Mouse (Mus musculus) lung, embryonic 14.5 days (tissue): ENCODE results near the gene Sacs. TPM values are rescaled to one million over a fixed set of nuclear protein-coding genes. Genes with fewer than 3 reads are reported as not detected.

Experiments
- ATAC-seq: fragments of 200-750 bp; cut with Nextera tagmentation; 2 replicates; pipeline ENCODE4 v1.8.0; 2017; ENCODE audit warnings: mild to moderate bottlenecking, moderate TSS enrichment, moderate library complexity; ENCODE audit not compliant: insufficient read depth
- DNase-seq: peaks from one replicate; pipeline ENCODE4 v3.0.0-alpha.2; 2015
- H3K27ac ChIP-seq: fragments of 300-500 bp; sonication (generic); 2 replicates; pipeline ENCODE4 v1.5.1; 2014; ENCODE audit warnings: low read depth, mild to moderate bottlenecking, moderate library complexity
- H3K27me3 ChIP-seq: fragments of 300-500 bp; sonication (generic); 2 replicates; pipeline ENCODE4 v1.6.1; 2014; ENCODE audit warnings: low read length, control low read depth; ENCODE audit not compliant: insufficient read depth
- H3K36me3 ChIP-seq: fragments of 300-500 bp; sonication (generic); 2 replicates; pipeline ENCODE4 v1.6.1; 2014; ENCODE audit warnings: control low read depth; ENCODE audit not compliant: insufficient read depth
- H3K4me1 ChIP-seq: fragments of 300-500 bp; sonication (generic); 2 replicates; pipeline ENCODE4 v1.6.1; 2014; ENCODE audit warnings: antibody characterized with exemption, control low read depth; ENCODE audit not compliant: insufficient read depth
- H3K4me2 ChIP-seq: fragments of 300-500 bp; sonication (generic); 2 replicates; pipeline ENCODE4 v1.6.1; 2014; ENCODE audit warnings: mild to moderate bottlenecking
- H3K4me3 ChIP-seq: fragments of 300-500 bp; sonication (generic); 2 replicates; pipeline ENCODE4 v1.5.1; 2014; ENCODE audit warnings: low read depth, low read length
- H3K9ac ChIP-seq: fragments of 300-500 bp; sonication (generic); 2 replicates; pipeline ENCODE4 v1.6.1; 2014
- H3K9me3 ChIP-seq: fragments of 300-500 bp; sonication (generic); 2 replicates; pipeline ENCODE4 v1.6.1; 2016; ENCODE audit warnings: low read depth, low read length, control low read depth
- CTCF ChIP-seq: IDR thresholded peaks from 2 replicates; pipeline ENCODE4 v1.5.1; 2016; ENCODE audit warnings: antibody characterized with exemption, low read depth
- WGBS: fragments of 180-500 bp; shearing (Covaris S2); extraction: QIAGEN DNeasy Blood & Tissue Kit; methylation state at CpG from one replicate; pipeline ENCODE4 v1.1.7; 2014; 5-methylcytosine and 5-hydroxymethylcytosine counted together
- polyA plus RNA-seq: library from polyadenylated mRNA; unstranded; fragments of >200 nt; fragmentation: Nextera tagmentation; extraction: Ambion mirVana; gene quantifications from 2 replicates; pipeline ENCODE4 v1.2.1, GENCODE M21; 2014

Gene Sacs
- polyA plus RNA-seq, 1 experiment from 2014 or later, result 3.6 TPM

GRCm38 (mm10) chr14:61222506-61222905 is 84.2 kb downstream of the Sacs start:
- H3K9ac ChIP-seq, result no peak overlapping the region
- no peak overlapping the region for H3K27ac ChIP-seq
- no peak overlapping the region for H3K4me3 ChIP-seq
- no peak for DNase-seq
- no peak for ATAC-seq
- no peaks in the 10 kb centered on the region for H3K4me1 ChIP-seq
- H3K9me3 ChIP-seq, result no peaks in the 10 kb centered on the region
- H3K27me3 ChIP-seq, result no peaks in the 10 kb centered on the region
- no peak overlapping the region for H3K4me2 ChIP-seq
- 42% methylated on average over 6 of the region's 6 CpGs for WGBS
- TF ChIP-seq CTCF, result no peak
- H3K36me3 ChIP-seq, result no peaks in the 10 kb centered on the region

GRCm38 (mm10) chr14:61223740-61224139 is 85.5 kb downstream of the Sacs start:
- Histone ChIP-seq H3K9me3 (no peaks in the 10 kb centered on the region), H3K4me3 (no peak overlapping the region), H3K9ac (no peak overlapping the region), H3K27ac (no peak overlapping the region), H3K4me2 (no peak overlapping the region), H3K27me3 (no peaks in the 10 kb centered on the region), H3K36me3 (no peaks in the 10 kb centered on the region), H3K4me1 (no peaks in the 10 kb centered on the region)
- DNase-seq (no peak), ATAC-seq (no peak)
- no peak for TF ChIP-seq CTCF
- 52% methylated on average over 4 of the region's 4 CpGs for WGBS

- H3K27ac ChIP-seq, result no peak overlapping the region
- no peak overlapping the region for H3K9ac ChIP-seq
- WGBS, result 70% methylated on average over 5 of the region's 5 CpGs
- no peak overlapping the region for H3K4me2 ChIP-seq
- TF ChIP-seq CTCF, result no peak
- no peaks in the 10 kb centered on the region for H3K27me3 ChIP-seq
- H3K9me3 ChIP-seq, result no peaks in the 10 kb centered on the region
- ATAC-seq (no peak), DNase-seq (no peak)
- H3K36me3 ChIP-seq, result no peaks in the 10 kb centered on the region
- no peak overlapping the region for H3K4me3 ChIP-seq
- H3K4me1 ChIP-seq, result no peaks in the 10 kb centered on the region
Measured at GRCm38 (mm10) chr14:61224387-61225077, 86.3 kb downstream of the Sacs start.

GRCm38 (mm10) chr14:61226151-61226550 is 87.9 kb downstream of the Sacs start:
- DNase-seq, result no peak
- no peaks in the 10 kb centered on the region for H3K4me1 ChIP-seq
- no peaks in the 10 kb centered on the region for H3K27me3 ChIP-seq
- no peak overlapping the region for H3K4me2 ChIP-seq
- 53% methylated on average over 1 of the region's 1 CpGs for WGBS
- no peaks in the 10 kb centered on the region for H3K9me3 ChIP-seq
- no peaks in the 10 kb centered on the region for H3K36me3 ChIP-seq
- no peak overlapping the region for H3K27ac ChIP-seq
- no peak overlapping the region for H3K4me3 ChIP-seq
- no peak for TF ChIP-seq CTCF
- no peak for ATAC-seq
- no peak overlapping the region for H3K9ac ChIP-seq

- 70% methylated on average over 5 of the region's 5 CpGs for whole genome bisulfite sequencing
- Histone ChIP-seq H3K27ac (no peak overlapping the region), H3K4me2 (no peak overlapping the region), H3K36me3 (no peaks in the 10 kb centered on the region), H3K9ac (no peak overlapping the region), H3K27me3 (no peaks in the 10 kb centered on the region), H3K4me3 (no peak overlapping the region), H3K4me1 (no peaks in the 10 kb centered on the region), H3K9me3 (no peaks in the 10 kb centered on the region)
- no peak for DNase-seq
- ATAC-seq, result no peak
- TF ChIP-seq CTCF, result no peak
Measured at GRCm38 (mm10) chr14:61229763-61230162, 91.5 kb downstream of the Sacs start.

GRCm38 (mm10) chr14:61230179-61230578 is 91.9 kb downstream of the Sacs start:
- TF ChIP-seq CTCF, result no peak
- no peak for DNase-seq
- 82% methylated on average over 4 of the region's 4 CpGs for WGBS
- Histone ChIP-seq H3K4me3 (no peak overlapping the region), H3K27me3 (no peaks in the 10 kb centered on the region), H3K27ac (no peak overlapping the region), H3K4me1 (no peaks in the 10 kb centered on the region), H3K4me2 (no peak overlapping the region), H3K36me3 (no peaks in the 10 kb centered on the region), H3K9me3 (no peaks in the 10 kb centered on the region), H3K9ac (no peak overlapping the region)
- ATAC-seq, result no peak

- Histone ChIP-seq H3K4me2 (no peak overlapping the region), H3K4me1 (no peaks in the 10 kb centered on the region), H3K4me3 (no peak overlapping the region), H3K36me3 (no peaks in the 10 kb centered on the region), H3K9me3 (no peaks in the 10 kb centered on the region), H3K27me3 (no peaks in the 10 kb centered on the region), H3K27ac (no peak overlapping the region), H3K9ac (no peak overlapping the region)
- DNase-seq (no peak), ATAC-seq (no peak)
- TF ChIP-seq CTCF, result no peak
- 78% methylated on average over 13 of the region's 13 CpGs for WGBS
Measured at GRCm38 (mm10) chr14:61232016-61232568, 93.8 kb downstream of the Sacs start.
